Mouse (Mus musculus) heart, embryonic 15.5 days (tissue): Measurements from ENCODE around the gene Fam171a1. TPM values are rescaled to one million over a fixed set of nuclear protein-coding genes. Genes with fewer than 3 reads are reported as not detected.
A peak's percentile ranks its signal among the peaks of the same experiment; 100 is the strongest.
"Not testable (repeated sequence)": the region's sequence is repeated elsewhere in the genome, so short reads cannot be mapped to it uniquely, and the experiment has no call there.

ENCODE experiments used
- ATAC-seq: fragments of 200-750 bp; cut with Nextera tagmentation; replicated peaks from 2 replicates; pipeline ENCODE4 v1.8.0; 2017; ENCODE audit warnings: low read depth, moderate TSS enrichment; ENCODE audit not compliant: insufficient number of reproducible peaks, insufficient read depth, low FRiP score
- H3K27ac ChIP-seq: fragments of 300-500 bp; sonication (generic); 2 replicates; pipeline ENCODE4 v1.5.1; 2015; ENCODE audit warnings: mild to moderate bottlenecking, inconsistent platforms
- H3K27me3 ChIP-seq: fragments of 300-500 bp; sonication (generic); 2 replicates; pipeline ENCODE4 v1.6.1; 2015; ENCODE audit warnings: inconsistent platforms
- H3K36me3 ChIP-seq: fragments of 300-500 bp; sonication (generic); 2 replicates; pipeline ENCODE4 v1.6.1; 2015; ENCODE audit warnings: mild to moderate bottlenecking, inconsistent platforms
- H3K4me1 ChIP-seq: fragments of 300-500 bp; sonication (generic); replicated peaks from 2 replicates; pipeline ENCODE4 v1.6.1; 2015; ENCODE audit warnings: inconsistent platforms
- H3K4me2 ChIP-seq: fragments of 300-500 bp; sonication (generic); 2 replicates; pipeline ENCODE4 v1.6.1; 2015; ENCODE audit warnings: inconsistent platforms, mild to moderate bottlenecking, moderate library complexity
- H3K4me3 ChIP-seq: fragments of 300-500 bp; sonication (generic); 2 replicates; pipeline ENCODE4 v1.5.1; 2015; ENCODE audit warnings: mild to moderate bottlenecking, inconsistent platforms
- H3K9ac ChIP-seq: fragments of 300-500 bp; sonication (generic); 2 replicates; pipeline ENCODE4 v1.6.1; 2015; ENCODE audit warnings: mild to moderate bottlenecking, inconsistent platforms
- H3K9me3 ChIP-seq: fragments of 300-500 bp; sonication (generic); replicated peaks from 2 replicates; pipeline ENCODE4 v1.6.1; 2016; ENCODE audit warnings: inconsistent platforms
- WGBS: fragments of 180-500 bp; shearing (Covaris S2); methylation state at CpG from one replicate; pipeline ENCODE4 v1.1.7; 2015; ENCODE audit warnings: mixed read lengths; 5-methylcytosine and 5-hydroxymethylcytosine counted together
- polyA plus RNA-seq: library from polyadenylated mRNA; unstranded; fragments of >200 nt; fragmentation: Nextera tagmentation; extraction: Ambion mirVana; gene quantifications from 2 replicates; pipeline ENCODE4 v1.2.1, GENCODE M21; 2015

The Fam171a1 gene
- polyA plus RNA-seq, 1 experiment from 2014 or later = 21.8 TPM

GRCm38 (mm10) chr2:3216617-3217016 lies 102.6 kb downstream of the Fam171a1 start:
- Histone ChIP-seq H3K4me3 (no peak overlapping the region), H3K9ac (no peak overlapping the region), H3K27me3 (no peaks in the 10 kb centered on the region), H3K27ac (no peak overlapping the region), H3K4me2 (no peak overlapping the region), H3K36me3 (peaks cover 11% of the 10 kb centered on the region), H3K4me1 (no peaks in the 10 kb centered on the region; the same call in 1 of the 2 replicates), H3K9me3 (no peaks in the 10 kb centered on the region)
- 75% methylated on average over 10 of the region's 10 CpGs for WGBS
- ATAC-seq = no peak

- not testable (repeated sequence) for H3K4me2 ChIP-seq, H3K9ac ChIP-seq, H3K27me3 ChIP-seq, ATAC-seq, H3K4me1 ChIP-seq, H3K27ac ChIP-seq, H3K4me3 ChIP-seq, H3K9me3 ChIP-seq
- peaks cover 11% of the 10 kb centered on the region for H3K36me3 ChIP-seq
- 91% methylated on average over 3 of the region's 3 CpGs for WGBS
Observed at GRCm38 (mm10) chr2:3217577-3217976, 103.6 kb downstream of the Fam171a1 start.

- Histone ChIP-seq H3K4me2 (no peak overlapping the region), H3K9me3 (no peaks in the 10 kb centered on the region), H3K4me3 (no peak overlapping the region), H3K4me1 (no peaks in the 10 kb centered on the region; the same call in 1 of the 2 replicates), H3K27ac (no peak overlapping the region), H3K27me3 (no peaks in the 10 kb centered on the region), H3K36me3 (peaks cover 11% of the 10 kb centered on the region), H3K9ac (no peak overlapping the region)
- WGBS = 67% methylated on average over 6 of the region's 6 CpGs
- no peak for ATAC-seq
Observed at GRCm38 (mm10) chr2:3218225-3218624, 104.2 kb downstream of the Fam171a1 start.

- no peak overlapping the region for H3K27ac ChIP-seq
- no peak overlapping the region for H3K4me3 ChIP-seq
- H3K36me3 ChIP-seq = 0 out of 2 replicates have a peak, but pooled peaks cover 12% of the 10 kb centered on the region
- H3K9me3 ChIP-seq = no peaks in the 10 kb centered on the region
- WGBS = 69% methylated on average over 4 of the region's 4 CpGs
- ATAC-seq = no peak
- H3K9ac ChIP-seq = no peak overlapping the region
- no peak overlapping the region for H3K4me2 ChIP-seq
- peaks cover 3% of the 10 kb centered on the region; the same call in 1 of the 2 replicates for H3K4me1 ChIP-seq
- H3K27me3 ChIP-seq = no peaks in the 10 kb centered on the region
Observed at GRCm38 (mm10) chr2:3228475-3228874, 114.5 kb downstream of the Fam171a1 start.

GRCm38 (mm10) chr2:3229060-3229459 lies 115.0 kb downstream of the Fam171a1 start:
- Histone ChIP-seq H3K4me2 (no peak overlapping the region), H3K27me3 (no peaks in the 10 kb centered on the region), H3K9ac (no peak overlapping the region), H3K27ac (no peak overlapping the region), H3K9me3 (no peaks in the 10 kb centered on the region), H3K4me3 (no peak overlapping the region), H3K36me3 (0 out of 2 replicates have a peak, but pooled peaks cover 12% of the 10 kb centered on the region), H3K4me1 (peaks cover 3% of the 10 kb centered on the region; the same call in 1 of the 2 replicates)
- 10% methylated on average over 2 of the region's 2 CpGs for WGBS
- peak; percentile 67 for ATAC-seq

GRCm38 (mm10) chr2:3239255-3239654 lies 125.2 kb downstream of the Fam171a1 start:
- 33% methylated on average over 5 of the region's 5 CpGs for WGBS
- no peak overlapping the region for H3K4me2 ChIP-seq
- H3K4me3 ChIP-seq = no peak overlapping the region
- H3K27me3 ChIP-seq = no peaks in the 10 kb centered on the region
- ATAC-seq = no peak
- no peaks in the 10 kb centered on the region for H3K36me3 ChIP-seq
- 0 out of 2 replicates have a peak, but pooled peaks cover 2% of the 10 kb centered on the region for H3K4me1 ChIP-seq
- H3K9me3 ChIP-seq = no peaks in the 10 kb centered on the region
- H3K27ac ChIP-seq = no peak overlapping the region
- no peak overlapping the region for H3K9ac ChIP-seq

GRCm38 (mm10) chr2:3244251-3244650 lies 130.2 kb downstream of the Fam171a1 start:
- H3K9me3 ChIP-seq = no peaks in the 10 kb centered on the region
- H3K9ac ChIP-seq = no peak overlapping the region
- H3K4me2 ChIP-seq = no peak overlapping the region
- no peak overlapping the region for H3K27ac ChIP-seq
- no peaks in the 10 kb centered on the region for H3K27me3 ChIP-seq
- 51% methylated on average over 3 of the region's 3 CpGs for WGBS
- no peaks in the 10 kb centered on the region for H3K36me3 ChIP-seq
- H3K4me1 ChIP-seq = 0 out of 2 replicates have a peak, but pooled peaks cover 1% of the 10 kb centered on the region
- no peak overlapping the region for H3K4me3 ChIP-seq
- ATAC-seq = no peak

GRCm38 (mm10) chr2:3251309-3251708 lies 137.3 kb downstream of the Fam171a1 start:
- Histone ChIP-seq H3K9ac (no peak overlapping the region), H3K4me2 (no peak overlapping the region), H3K27me3 (no peaks in the 10 kb centered on the region), H3K4me1 (0 out of 2 replicates have a peak, but pooled peaks cover 2% of the 10 kb centered on the region), H3K27ac (no peak overlapping the region), H3K4me3 (no peak overlapping the region), H3K9me3 (no peaks in the 10 kb centered on the region), H3K36me3 (no peaks in the 10 kb centered on the region)
- no peak for ATAC-seq
- 79% methylated on average over 2 of the region's 2 CpGs for WGBS

GRCm38 (mm10) chr2:3266466-3266865 lies 152.4 kb downstream of the Fam171a1 start:
- Histone ChIP-seq H3K9ac (no peak overlapping the region), H3K4me3 (no peak overlapping the region), H3K36me3 (no peaks in the 10 kb centered on the region), H3K9me3 (no peaks in the 10 kb centered on the region), H3K4me2 (no peak overlapping the region), H3K27ac (no peak overlapping the region), H3K27me3 (no peaks in the 10 kb centered on the region), H3K4me1 (no peaks in the 10 kb centered on the region)
- 59% methylated on average over 3 of the region's 3 CpGs for WGBS
- no peak for ATAC-seq

GRCm38 (mm10) chr2:3267879-3268278 lies 153.9 kb downstream of the Fam171a1 start:
- Histone ChIP-seq H3K36me3 (no peaks in the 10 kb centered on the region), H3K4me2 (no peak overlapping the region), H3K27me3 (no peaks in the 10 kb centered on the region), H3K27ac (no peak overlapping the region), H3K9ac (no peak overlapping the region), H3K4me3 (no peak overlapping the region), H3K9me3 (no peaks in the 10 kb centered on the region), H3K4me1 (no peaks in the 10 kb centered on the region)
- 39% methylated on average over 3 of the region's 3 CpGs for WGBS
- ATAC-seq = no peak

GRCm38 (mm10) chr2:3273349-3273748 lies 159.3 kb downstream of the Fam171a1 start:
- WGBS = 81% methylated on average over 2 of the region's 2 CpGs

GRCm38 (mm10) chr2:3276106-3276505 lies 162.1 kb downstream of the Fam171a1 start:
- no peak overlapping the region for H3K4me2 ChIP-seq
- H3K27me3 ChIP-seq = no peaks in the 10 kb centered on the region
- no peak overlapping the region for H3K27ac ChIP-seq
- no peaks in the 10 kb centered on the region for H3K36me3 ChIP-seq
- 77% methylated on average over 2 of the region's 2 CpGs for WGBS
- ATAC-seq = no peak
- no peaks in the 10 kb centered on the region for H3K9me3 ChIP-seq
- no peak overlapping the region for H3K4me3 ChIP-seq
- H3K4me1 ChIP-seq = no peaks in the 10 kb centered on the region
- no peak overlapping the region for H3K9ac ChIP-seq

More at GRCm38 (mm10) chr2:3273349-3273748, 159.3 kb downstream of the Fam171a1 start:
- no peak for ATAC-seq
- H3K4me3 ChIP-seq = no peak overlapping the region
- no peaks in the 10 kb centered on the region for H3K9me3 ChIP-seq
- no peak overlapping the region for H3K4me2 ChIP-seq
- H3K27ac ChIP-seq = no peak overlapping the region
- no peaks in the 10 kb centered on the region for H3K36me3 ChIP-seq
- no peaks in the 10 kb centered on the region for H3K4me1 ChIP-seq
- no peaks in the 10 kb centered on the region for H3K27me3 ChIP-seq
- H3K9ac ChIP-seq = no peak overlapping the region
